In genomic region chr10:61211743-61212142, GRCm38 (mm10) we compare ENCODE assay signal across 8 mouse cellular contexts. TPM values are rescaled to one million over a fixed set of nuclear protein-coding genes. Genes with fewer than 3 reads are reported as not detected.
A peak's percentile ranks its signal among the peaks of the same experiment; 100 is the strongest.
DNase-seq lines count a peak whose midpoint lies in the region; ATAC-seq and TF ChIP-seq lines count a peak whose summit lies in the region.

No protein-coding gene starts in this region.

- TF ChIP-seq EP300 in heart, adult 2 months (IDR thresholded peaks at IDR 0.05; ENCODE audit: insufficient read depth, low read depth, low read length), result no peak

- ATAC-seq in heart, embryonic 12.5 days (ENCODE audit: insufficient number of reproducible peaks, low FRiP score), result no peak
- ATAC-seq in kidney, postnatal 0 days (replicated peaks; ENCODE audit: low FRiP score, low read depth), result no peak
- ATAC-seq in lung, embryonic 14.5 days (ENCODE audit: insufficient read depth), result peak; percentile 23; the same call in 1 of the 2 replicates

- no peaks in the 10 kb centered on the region for H3K36me3 ChIP-seq in heart, adult 2 months (ENCODE audit: control insufficient read depth, insufficient read depth, low read length)
- no peaks in the 10 kb centered on the region for H3K36me3 ChIP-seq in heart, embryonic 12.5 days
- H3K36me3 ChIP-seq in kidney, postnatal 0 days (ENCODE audit: insufficient read depth, low read length), result no peaks in the 10 kb centered on the region
- H3K36me3 ChIP-seq in lung, embryonic 14.5 days (ENCODE audit: insufficient read depth), result no peaks in the 10 kb centered on the region

- H3K4me2 ChIP-seq in heart, embryonic 12.5 days, result no peak overlapping the region
- H3K4me2 ChIP-seq in kidney, postnatal 0 days (ENCODE audit: low read length), result no peak overlapping the region
- H3K4me2 ChIP-seq in lung, embryonic 14.5 days, result no peak overlapping the region

- TF ChIP-seq CTCF in heart, adult 2 months (IDR thresholded peaks at IDR 0.05), result peak; percentile 92
- peak; percentile 77 for TF ChIP-seq CTCF in kidney, postnatal 0 days (IDR thresholded peaks at IDR 0.05; ENCODE audit: low read depth)
- peak; percentile 82 for TF ChIP-seq CTCF in lung, embryonic 14.5 days (IDR thresholded peaks at IDR 0.05; ENCODE audit: low read depth)

- H3K27me3 ChIP-seq in heart, adult 2 months (ENCODE audit: control insufficient read depth, insufficient read depth, low read length), result no peaks in the 10 kb centered on the region
- H3K27me3 ChIP-seq in heart, embryonic 12.5 days (replicated peaks), result peaks cover 19% of the 10 kb centered on the region
- H3K27me3 ChIP-seq in kidney, postnatal 0 days (ENCODE audit: insufficient read depth, low read length), result no peaks in the 10 kb centered on the region
- peaks cover 6% of the 10 kb centered on the region; the same call in 1 of the 2 replicates for H3K27me3 ChIP-seq in lung, embryonic 14.5 days (ENCODE audit: insufficient read depth, low read length)

- TF ChIP-seq POLR2A in heart, adult 2 months (IDR thresholded peaks at IDR 0.05; ENCODE audit: insufficient read depth, low read depth, low read length), result no peak

- intact Hi-C loops in heart, adult 2 months (cut with DNase I), result no loop called here

- 9% methylated on average over 13 of the region's 13 CpGs for WGBS in heart, adult 2 months
- WGBS in heart, embryonic 12.5 days, result 9% methylated on average over 13 of the region's 13 CpGs
- WGBS in kidney, postnatal 0 days, result 11% methylated on average over 13 of the region's 13 CpGs
- WGBS in lung, embryonic 14.5 days, result 9% methylated on average over 13 of the region's 13 CpGs

- no peaks in the 10 kb centered on the region for H3K4me1 ChIP-seq in heart, adult 2 months (ENCODE audit: control insufficient read depth, insufficient read depth, low read length)
- peaks cover 12% of the 10 kb centered on the region for H3K4me1 ChIP-seq in heart, embryonic 12.5 days (replicated peaks)
- H3K4me1 ChIP-seq in kidney, postnatal 0 days (replicated peaks; ENCODE audit: insufficient read depth, low read length), result no peaks in the 10 kb centered on the region
- H3K4me1 ChIP-seq in lung, embryonic 14.5 days (ENCODE audit: insufficient read depth), result no peaks in the 10 kb centered on the region

- no peak overlapping the region for H3K4me3 ChIP-seq in heart, adult 2 months
- H3K4me3 ChIP-seq in heart, embryonic 12.5 days, result no peak overlapping the region
- no peak overlapping the region for H3K4me3 ChIP-seq in kidney, postnatal 0 days (replicated peaks; ENCODE audit: low read depth, low read length)
- H3K4me3 ChIP-seq in lung, embryonic 14.5 days (ENCODE audit: low read depth, low read length), result no peak overlapping the region

- H3K27ac ChIP-seq in heart, adult 2 months, result no peak overlapping the region
- no peak overlapping the region for H3K27ac ChIP-seq in heart, embryonic 12.5 days (ENCODE audit: poor library complexity, severe bottlenecking)
- no peak overlapping the region for H3K27ac ChIP-seq in kidney, postnatal 0 days
- no peak overlapping the region for H3K27ac ChIP-seq in lung, embryonic 14.5 days (ENCODE audit: low read depth)

- H3K79me2 ChIP-seq in heart, adult 2 months (replicated peaks; ENCODE audit: control insufficient read depth, insufficient read depth, low read length), result no peaks in the 10 kb centered on the region

- no peak overlapping the region for H3K9ac ChIP-seq in heart, adult 2 months (ENCODE audit: low read depth, low read length)
- no peak overlapping the region for H3K9ac ChIP-seq in heart, embryonic 12.5 days
- H3K9ac ChIP-seq in kidney, postnatal 0 days (ENCODE audit: low read depth, low read length), result no peak overlapping the region
- H3K9ac ChIP-seq in lung, embryonic 14.5 days, result no peak overlapping the region

- H3K9me3 ChIP-seq in heart, embryonic 12.5 days (replicated peaks), result peaks cover 6% of the 10 kb centered on the region
- no peaks in the 10 kb centered on the region for H3K9me3 ChIP-seq in kidney, postnatal 0 days (replicated peaks; ENCODE audit: low read length)
- H3K9me3 ChIP-seq in lung, embryonic 14.5 days (ENCODE audit: low read depth, low read length), result no peaks in the 10 kb centered on the region

- DNase-seq in heart, adult 2 months, result peak; percentile 47 to 66
- peak; percentile 39 to 54 for DNase-seq in CD8-positive naive resting alpha-beta T cell, adult 2 months (ENCODE audit: low read depth in 2 of 2, low spot score in 2 of 2)
- DNase-seq in brain, embryonic 18.5 days (ENCODE audit: low read depth, low spot score), result peak; percentile 28
- DNase-seq in fibroblast of lung, adult 2 months (ENCODE audit: low read depth), result peak; percentile 14
- peak; percentile 92 for DNase-seq in kidney, postnatal 0 days (ENCODE audit: low spot score)
- peak; percentile 88 for DNase-seq in lung, embryonic 14.5 days
- peak; percentile 35 for DNase-seq in telencephalon, adult 2 months (ENCODE audit: low read depth, low spot score)

RNA-seq across cellular contexts. Expression of gene Tbata, which starts 40.0 kb away (rescaled TPM):
- not detected for total RNA-seq in heart, adult 2 months (2021)
- 0.32 and 0.45 TPM in 2 replicates for polyA plus RNA-seq in heart, adult 2 months (2012; rRNA removed)
- not detected in 2 replicates for polyA plus RNA-seq in heart, embryonic 12.5 days (2016; fragmentation: Nextera tagmentation; extraction: Ambion mirVana)
- polyA plus RNA-seq in kidney, postnatal 0 days (2015; fragmentation: Nextera tagmentation; extraction: Ambion mirVana), result 0.24 TPM in 1 of 2 replicates, not detected in the other
- polyA plus RNA-seq in lung, embryonic 14.5 days (2014; fragmentation: Nextera tagmentation; extraction: Ambion mirVana), result 1.4 and 1.6 TPM in 2 replicates

Comparison
In these comparisons a context has a peak if more than half of its experiments do, and no peak if none do; other contexts are left out.
1. DNase-seq: peak in every context shown above with its lines; median percentile 92 in kidney, postnatal 0 days; 88 in lung, embryonic 14.5 days; 56 in heart, adult 2 months; 46 in CD8-positive naive resting alpha-beta T cell, adult 2 months; 35 in telencephalon, adult 2 months; 28 in brain, embryonic 18.5 days; 14 in fibroblast of lung, adult 2 months.